In the genomic region with DNA sequence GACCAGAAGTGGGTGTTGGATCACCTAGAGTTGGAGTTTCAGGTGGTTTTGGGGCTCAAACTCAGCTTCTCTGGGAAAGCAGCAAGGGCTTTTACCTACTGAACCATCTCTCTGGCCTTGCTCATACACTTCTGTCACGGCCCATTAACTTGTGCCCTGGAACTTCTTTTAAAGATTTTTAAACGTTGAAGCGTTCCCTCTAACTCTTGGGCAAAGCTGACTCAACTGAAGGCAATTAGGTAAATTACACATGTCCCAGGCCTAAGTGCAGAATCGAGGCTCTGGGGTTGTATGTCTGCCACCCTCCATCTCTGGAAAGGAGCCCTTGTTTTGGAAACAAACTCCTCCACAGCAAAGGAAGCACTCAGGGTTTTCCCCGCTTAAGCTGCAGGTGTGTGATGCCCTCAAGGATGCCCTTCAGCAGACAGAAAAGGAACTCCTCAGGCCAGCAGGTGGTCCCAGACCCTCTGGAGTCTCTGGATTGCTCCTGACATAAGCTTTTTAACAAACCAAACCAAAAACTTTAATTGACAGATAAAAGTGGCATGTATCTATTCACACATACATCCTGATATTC, we compare ENCODE assay signal across 22 mouse cellular contexts. TPM values are rescaled to one million over a fixed set of nuclear protein-coding genes. Genes with fewer than 3 reads are reported as not detected.
DNase-seq lines count a peak whose midpoint lies in the region; ATAC-seq lines count a peak whose summit lies in the region.
"Had no signal": no experiment of that assay in that cellular context is flagged by ENCODE, and none has a peak within 500 bp of the region (broad histone marks: within the 10 kb centered on the region; RNA-seq: fewer than 3 reads in every experiment).

No protein-coding gene starts in this region.

- peak; percentile 53 for DNase-seq in heart, adult 11 months
- no peak for DNase-seq in heart, adult 9 months (ENCODE audit: low spot score in 2 of 2)
- DNase-seq in kidney, adult 18-20 months, result no peak
- peak; percentile 78 for DNase-seq in midbrain, embryonic 11.5 days (ENCODE audit: low spot score, missing footprints)
- no peak for DNase-seq in gastrocnemius, postnatal 36 days
- no peak for DNase-seq in gastrocnemius, postnatal 14 days
- DNase-seq: adrenal gland, postnatal 10 days; adrenal gland, postnatal 36 days; B cell, adult 2 months; cerebellum, adult 18-20 months; cerebellum, adult 9-10 months; cerebellum, postnatal 14 days; gastrocnemius, postnatal 10 days; heart, adult 2 months had no signal

- H3K4me1 ChIP-seq in kidney, embryonic 14.5 days (ENCODE audit: control insufficient read depth, insufficient read depth, low read length), result no peaks in the 10 kb centered on the region
- peaks cover 7% of the 10 kb centered on the region; the same call in 1 of the 2 replicates for H3K4me1 ChIP-seq in midbrain, embryonic 11.5 days (ENCODE audit: control insufficient read depth, insufficient read depth, low read length)
- H3K4me1 ChIP-seq in midbrain, embryonic 15.5 days, result peaks cover 9% of the 10 kb centered on the region; the same call in 1 of the 2 replicates

- H3K9me3 ChIP-seq in kidney, embryonic 14.5 days (ENCODE audit: control insufficient read depth, low read length), result no peaks in the 10 kb centered on the region
- no peaks in the 10 kb centered on the region for H3K9me3 ChIP-seq in midbrain, embryonic 11.5 days (ENCODE audit: control insufficient read depth, low read length)
- no peaks in the 10 kb centered on the region for H3K9me3 ChIP-seq in midbrain, embryonic 15.5 days
- H3K9me3 ChIP-seq: forebrain, embryonic 10.5 days; forebrain, embryonic 13.5 days; hindbrain, embryonic 12.5 days; hindbrain, embryonic 15.5 days had no signal

- H3K4me3 ChIP-seq in kidney, embryonic 14.5 days (ENCODE audit: low read length), result no peak overlapping the region
- no peak overlapping the region for H3K4me3 ChIP-seq in midbrain, embryonic 11.5 days (ENCODE audit: low read depth, low read length)
- no peak overlapping the region for H3K4me3 ChIP-seq in midbrain, embryonic 15.5 days
- H3K4me3 ChIP-seq: forebrain, embryonic 10.5 days; forebrain, embryonic 13.5 days; heart, adult 2 months; hindbrain, embryonic 12.5 days; hindbrain, embryonic 15.5 days had no signal

- H3K27me3 ChIP-seq in kidney, embryonic 14.5 days (ENCODE audit: control insufficient read depth, insufficient read depth, low read length), result no peaks in the 10 kb centered on the region
- peaks cover 4% of the 10 kb centered on the region; the same call in 1 of the 2 replicates for H3K27me3 ChIP-seq in midbrain, embryonic 11.5 days (ENCODE audit: control insufficient read depth, insufficient read depth, low read length)
- H3K27me3 ChIP-seq in midbrain, embryonic 15.5 days (replicated peaks), result 0 out of 2 replicates have a peak, but pooled peaks cover 10% of the 10 kb centered on the region
- H3K27me3 ChIP-seq: forebrain, embryonic 13.5 days; hindbrain, embryonic 12.5 days; hindbrain, embryonic 15.5 days had no signal

- intact Hi-C loops in gastrocnemius, postnatal 36 days (cut with DNase I), result no loop called here
- intact Hi-C loops in gastrocnemius, postnatal 14 days (cut with DNase I; ENCODE audit: low total_unique reads), result no loop called here

- no peak overlapping the region for H3K27ac ChIP-seq in kidney, embryonic 14.5 days (ENCODE audit: low read depth, low read length)
- H3K27ac ChIP-seq in midbrain, embryonic 11.5 days (ENCODE audit: low read depth, low read length), result no peak overlapping the region
- H3K27ac ChIP-seq in midbrain, embryonic 15.5 days, result no peak overlapping the region
- H3K27ac ChIP-seq: forebrain, embryonic 10.5 days; forebrain, embryonic 13.5 days; heart, adult 2 months; hindbrain, embryonic 12.5 days; hindbrain, embryonic 15.5 days had no signal

- WGBS in kidney, embryonic 14.5 days, result 27% methylated on average over 5 of the region's 5 CpGs
- 45% methylated on average over 5 of the region's 5 CpGs for WGBS in midbrain, embryonic 11.5 days
- 51% methylated on average over 5 of the region's 5 CpGs for WGBS in midbrain, embryonic 15.5 days

- H3K4me2 ChIP-seq in kidney, embryonic 14.5 days (replicated peaks; ENCODE audit: low read depth, low read length), result no peak overlapping the region
- H3K4me2 ChIP-seq in midbrain, embryonic 11.5 days, result no peak overlapping the region
- no peak overlapping the region for H3K4me2 ChIP-seq in midbrain, embryonic 15.5 days
- H3K4me2 ChIP-seq: forebrain, embryonic 13.5 days; heart, embryonic 11.5 days; hindbrain, embryonic 12.5 days; hindbrain, embryonic 15.5 days had no signal

- H3K36me3 ChIP-seq in kidney, embryonic 14.5 days (ENCODE audit: control insufficient read depth, insufficient read depth, low read length), result no peaks in the 10 kb centered on the region
- no peaks in the 10 kb centered on the region for H3K36me3 ChIP-seq in midbrain, embryonic 11.5 days (ENCODE audit: control insufficient read depth, insufficient read depth, low read length)
- H3K36me3 ChIP-seq in midbrain, embryonic 15.5 days (replicated peaks), result no peaks in the 10 kb centered on the region
- H3K36me3 ChIP-seq: forebrain, embryonic 10.5 days; hindbrain, embryonic 12.5 days; hindbrain, embryonic 15.5 days had no signal

- ATAC-seq in kidney, embryonic 14.5 days (ENCODE audit: low FRiP score, low TSS enrichment), result peak; percentile 37; the same call in 1 of the 2 replicates
- no peak for ATAC-seq in midbrain, embryonic 11.5 days (ENCODE audit: low FRiP score)
- no peak for ATAC-seq in midbrain, embryonic 15.5 days (replicated peaks)
- ATAC-seq: forebrain, embryonic 13.5 days; forebrain, embryonic 16.5 days had no signal

- no peak overlapping the region for H3K9ac ChIP-seq in kidney, embryonic 14.5 days (ENCODE audit: low read depth, low read length)
- no peak overlapping the region for H3K9ac ChIP-seq in midbrain, embryonic 11.5 days (ENCODE audit: low read length)
- H3K9ac ChIP-seq in midbrain, embryonic 15.5 days, result no peak overlapping the region
- H3K9ac ChIP-seq: forebrain, embryonic 13.5 days; hindbrain, embryonic 12.5 days; hindbrain, embryonic 15.5 days had no signal

RNA-seq across cellular contexts. Expression of a gene that starts 58.5 kb away (rescaled TPM):
- 17.9 and 28.2 TPM in 2 replicates for polyA plus RNA-seq in kidney, embryonic 14.5 days (2014; fragmentation: Nextera tagmentation; extraction: Ambion mirVana)
- 22.6 and 22.9 TPM in 2 replicates for polyA plus RNA-seq in midbrain, embryonic 11.5 days (2014; fragmentation: Nextera tagmentation; extraction: Ambion mirVana)
- 15.5 and 15.7 TPM in 2 replicates for polyA plus RNA-seq in midbrain, embryonic 15.5 days (2015; fragmentation: Nextera tagmentation; extraction: Ambion mirVana)
- total RNA-seq in gastrocnemius, postnatal 36 days (2021), result 10 to 100 TPM in 1 of 2 experiments, 1 to 10 TPM in 1; 8.6 to 10.4 TPM
- 10 to 100 TPM; 10.3 to 15.2 TPM for total RNA-seq in gastrocnemius, postnatal 14 days (2021)

Comparison
In these comparisons a context has a peak if more than half of its experiments do, and no peak if none do; other contexts are left out.
1. DNase-seq: peak in heart, adult 11 months (single experiment) and midbrain, embryonic 11.5 days (single experiment); none in heart, adult 9 months (0 of 2), kidney, adult 18-20 months (single experiment), gastrocnemius, postnatal 36 days (0 of 2) and gastrocnemius, postnatal 14 days (single experiment).